Mouse (Mus musculus) olfactory bulb, adult 2 months (tissue): ENCODE data around the gene Hnf1b.

Experiments
- CTCF ChIP-seq: fragments of 200-500 bp; IDR thresholded peaks from 2 replicates; pipeline ENCODE4 v1.5.1; 2012; ENCODE audit warnings: low read depth, mild to moderate bottlenecking, low read length, moderate library complexity; ENCODE audit not compliant: insufficient read depth
- POLR2A ChIP-seq: fragments of 200-500 bp; IDR thresholded peaks from 2 replicates; pipeline ENCODE4 v1.6.1; 2012; ENCODE audit warnings: mild to moderate bottlenecking, low read depth, low read length, moderate library complexity; ENCODE audit not compliant: insufficient read depth

GRCm38 (mm10) chr11:83886746-83887145 lies 36.9 kb downstream of the Hnf1b start:
- no peak for TF ChIP-seq POLR2A
- no peak for TF ChIP-seq CTCF
